Mouse (Mus musculus) telencephalon, adult 2 months (tissue): ENCODE measurements around the gene Gm15737.

Source experiments
- DNase-seq: peaks from one replicate; pipeline ENCODE4 v3.0.0-alpha.2; 2011; ENCODE audit warnings: low read depth, low spot score

The Gm15737 gene

GRCm38 (mm10) chr6:92869089-92869581, at the start of gene Gm15737:
TSS of gene Gm15737 (plus strand) at chr6:92869357.
- peak; percentile 48 for DNase-seq

- DNase-seq, result no peak
Measured at GRCm38 (mm10) chr6:92821606-92822005, 47.6 kb upstream of the Gm15737 start.

- DNase-seq, result no peak
Measured at GRCm38 (mm10) chr6:92822006-92822405, 47.2 kb upstream of the Gm15737 start.

- DNase-seq, result no peak
Measured at GRCm38 (mm10) chr6:92823991-92824390, 45.2 kb upstream of the Gm15737 start.

- DNase-seq, result no peak
Measured at GRCm38 (mm10) chr6:92826561-92826960, 42.6 kb upstream of the Gm15737 start.

DNA sequence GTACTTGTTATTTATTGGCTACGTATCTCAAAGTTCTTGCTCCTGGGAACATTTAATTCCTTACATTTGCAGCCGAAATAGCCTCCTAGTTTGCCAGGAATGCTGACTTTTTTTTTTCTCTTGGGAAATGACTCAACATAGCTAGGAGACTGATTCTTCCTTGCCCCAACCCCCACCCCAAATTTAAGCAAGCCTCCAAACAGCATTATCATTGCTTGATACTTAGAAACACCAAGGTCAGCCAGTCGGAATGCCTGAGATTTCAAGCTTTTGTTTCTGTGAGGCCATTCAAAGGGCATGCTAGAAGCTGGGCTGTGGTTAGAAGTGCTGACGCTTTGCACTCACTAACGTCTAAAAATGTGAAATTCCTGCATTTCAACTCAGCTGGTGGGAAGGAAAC, 41.8 kb upstream of the Gm15737 start:
- no peak for DNase-seq

DNA sequence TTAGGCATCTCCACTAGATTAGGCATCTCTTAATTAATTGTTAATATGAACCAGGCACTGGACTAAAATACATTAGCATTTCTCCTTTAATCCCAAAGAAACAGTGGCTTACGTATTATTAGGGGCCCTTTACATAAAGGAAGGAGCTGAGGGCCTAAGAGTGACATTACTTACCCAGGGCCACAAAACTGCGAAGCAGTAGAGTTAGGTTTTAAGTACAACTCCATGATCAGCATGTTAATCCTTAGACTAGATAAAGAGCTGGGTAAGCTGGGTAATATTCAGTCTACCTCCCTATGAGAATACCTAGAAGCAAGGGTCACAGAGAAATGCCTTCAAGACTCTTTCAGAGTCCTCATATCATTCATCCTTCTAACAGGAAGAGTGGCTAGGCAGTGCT, 40.0 kb upstream of the Gm15737 start:
- DNase-seq, result no peak

GRCm38 (mm10) chr6:92831106-92831505, 38.1 kb upstream of the Gm15737 start:
- DNase-seq, result no peak

- no peak for DNase-seq
Measured at GRCm38 (mm10) chr6:92842000-92842399, 27.2 kb upstream of the Gm15737 start.

DNA sequence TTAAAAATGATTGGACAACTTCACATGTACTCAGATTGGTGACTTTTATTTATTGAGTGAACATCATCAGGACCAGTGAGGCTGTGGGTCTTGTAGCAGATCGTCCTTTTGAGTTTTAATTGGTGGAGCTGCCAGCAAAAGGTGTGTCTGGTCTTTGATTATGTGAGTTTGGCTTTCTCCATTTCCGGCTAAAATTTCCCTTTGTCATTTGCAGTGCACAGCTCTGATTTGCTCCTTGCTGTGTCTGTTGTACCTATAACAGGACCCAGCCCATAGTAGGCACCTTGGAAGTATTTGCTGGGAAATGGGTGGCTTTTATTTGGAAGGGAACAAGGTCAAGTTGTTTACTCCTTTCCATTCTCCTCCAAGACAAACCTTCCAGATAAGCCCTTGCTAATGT, 25.7 kb upstream of the Gm15737 start:
- DNase-seq, result no peak

- peak; percentile 5 for DNase-seq
Measured at GRCm38 (mm10) chr6:92845898-92846297, 23.3 kb upstream of the Gm15737 start.

DNA sequence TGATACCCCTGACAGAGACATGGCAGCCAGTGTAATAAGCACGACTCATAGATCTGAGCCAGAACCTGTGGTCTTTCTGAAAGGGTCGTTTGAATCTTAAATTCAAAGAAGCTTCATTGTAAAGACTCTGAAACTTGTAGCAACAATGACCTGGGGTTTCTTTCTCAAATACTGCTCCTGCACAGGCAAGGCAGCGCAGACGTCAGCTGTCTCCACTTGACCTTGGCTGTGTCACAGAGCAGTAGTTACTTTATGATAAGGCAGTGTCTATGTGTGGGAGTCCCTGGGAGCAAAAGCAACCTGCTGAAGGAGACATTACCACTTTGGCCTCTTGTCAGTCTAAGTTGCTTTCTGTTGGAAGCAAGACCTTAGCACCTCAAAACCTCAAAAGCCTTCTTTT, 22.5 kb upstream of the Gm15737 start:
- DNase-seq, result no peak

GRCm38 (mm10) chr6:92849208-92849607, 19.9 kb upstream of the Gm15737 start:
- DNase-seq, result no peak

DNA sequence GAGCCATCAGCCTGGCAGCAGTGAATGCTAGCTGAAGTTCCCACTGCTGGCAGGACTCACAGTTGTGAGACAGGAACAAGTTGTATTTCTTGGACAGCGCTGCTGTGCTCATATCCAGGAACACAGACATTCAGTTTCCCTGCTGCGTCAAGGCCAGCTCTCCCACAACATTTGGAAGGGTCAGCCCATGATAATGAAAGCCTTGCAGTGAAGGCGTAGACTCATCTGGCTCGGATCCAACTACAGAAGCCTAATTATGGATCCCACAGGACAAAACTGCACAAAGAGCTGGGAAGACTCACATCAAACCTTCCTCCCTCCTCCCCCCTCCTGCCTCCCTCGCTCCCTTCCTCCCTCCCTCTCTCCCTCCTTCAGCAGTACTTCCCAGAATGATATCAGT, 18.9 kb upstream of the Gm15737 start:
- peak; percentile 64 for DNase-seq

DNA sequence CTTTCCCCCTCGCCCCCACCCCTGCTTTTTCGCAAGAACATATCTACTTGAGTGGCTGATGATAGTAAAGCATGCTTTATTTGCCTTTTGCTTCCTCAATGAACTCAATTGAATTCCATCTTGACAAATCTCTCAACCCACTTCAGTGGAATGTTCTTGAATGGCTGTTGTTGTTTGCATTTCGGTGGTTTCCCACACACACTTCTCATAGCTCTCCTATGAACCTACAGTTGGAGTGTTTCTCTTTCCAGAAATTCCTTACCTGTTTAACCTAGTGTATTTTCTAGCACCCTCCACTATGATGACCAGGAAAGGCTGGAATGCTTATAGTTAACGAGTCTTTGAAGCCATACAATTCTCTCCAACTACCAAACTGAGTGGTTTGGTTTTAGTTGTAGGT, 14.3 kb upstream of the Gm15737 start:
- no peak for DNase-seq

DNA sequence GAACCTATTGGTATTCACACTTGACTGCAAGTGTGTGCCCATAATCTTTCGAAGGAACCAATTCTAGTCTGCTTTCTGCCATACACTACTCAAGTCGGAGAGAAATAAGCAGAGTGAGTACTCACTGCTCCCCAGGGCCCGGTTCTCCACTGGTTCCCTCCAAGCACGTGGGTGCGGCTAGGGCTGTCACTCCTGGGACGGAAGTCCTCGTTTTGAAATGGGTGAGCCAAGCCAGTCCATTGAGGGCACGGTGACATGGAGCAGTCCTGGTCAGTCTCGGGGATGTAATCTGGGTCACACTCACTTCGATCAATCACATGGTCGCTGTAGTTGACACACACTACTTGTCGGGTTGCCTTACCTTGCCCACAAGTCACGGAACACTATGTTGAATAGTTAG, 11.4 kb upstream of the Gm15737 start:
- no peak for DNase-seq

GRCm38 (mm10) chr6:92858721-92859510, 10.2 kb upstream of the Gm15737 start:
- no peak for DNase-seq

DNA sequence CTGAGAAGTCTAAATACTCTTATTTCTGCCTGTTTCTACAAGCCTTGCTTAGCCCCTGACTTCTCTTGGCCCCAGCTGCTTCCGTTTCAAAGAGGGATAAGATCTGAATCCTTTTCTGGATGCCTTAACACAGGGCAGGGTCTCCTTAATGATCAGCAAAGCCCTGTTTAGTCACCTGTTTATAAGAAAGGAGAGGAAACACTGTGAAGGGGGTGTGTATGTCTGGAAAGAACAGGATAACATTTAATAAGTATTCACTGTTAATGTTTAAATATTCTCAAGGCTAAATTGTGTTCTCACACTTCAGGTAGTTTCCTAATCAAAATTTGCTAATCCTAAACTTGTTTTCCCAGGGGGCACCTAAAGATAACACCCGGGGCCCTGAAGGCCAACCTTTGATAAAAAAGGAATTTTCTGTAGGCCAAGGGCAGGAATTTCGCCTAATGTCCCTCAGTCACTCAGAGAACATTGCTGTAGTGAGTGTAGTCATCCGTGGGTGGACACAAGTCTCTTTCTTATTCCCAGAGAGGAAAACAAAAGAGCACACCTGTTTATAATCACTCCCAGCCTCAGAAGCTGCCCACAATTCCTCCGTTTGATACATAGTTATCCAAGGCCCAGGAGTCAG, 8.8 kb upstream of the Gm15737 start:
- DNase-seq, result no peak

DNA sequence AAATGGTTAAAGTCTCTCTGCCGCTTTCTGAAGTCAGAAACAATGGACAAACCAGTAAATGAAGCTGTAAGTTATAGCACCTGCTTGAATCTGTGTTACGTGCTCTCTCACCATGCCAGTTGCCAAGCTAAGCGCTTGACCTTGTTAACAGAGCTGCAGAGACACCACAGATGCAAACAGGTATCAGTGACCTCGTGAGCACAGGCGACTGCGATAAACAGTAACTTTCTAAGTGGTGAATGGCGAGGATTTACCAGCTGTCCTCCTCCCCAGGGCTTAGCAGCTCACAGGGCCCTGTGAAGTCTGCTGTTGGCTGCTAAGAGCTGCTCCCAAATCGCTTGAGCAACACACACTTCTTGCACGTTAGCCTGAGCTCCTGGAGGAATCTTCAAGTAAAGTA, 6.6 kb upstream of the Gm15737 start:
- no peak for DNase-seq

GRCm38 (mm10) chr6:92869582-92870219, 544 bp downstream of the Gm15737 start:
- DNase-seq, result no peak

DNA sequence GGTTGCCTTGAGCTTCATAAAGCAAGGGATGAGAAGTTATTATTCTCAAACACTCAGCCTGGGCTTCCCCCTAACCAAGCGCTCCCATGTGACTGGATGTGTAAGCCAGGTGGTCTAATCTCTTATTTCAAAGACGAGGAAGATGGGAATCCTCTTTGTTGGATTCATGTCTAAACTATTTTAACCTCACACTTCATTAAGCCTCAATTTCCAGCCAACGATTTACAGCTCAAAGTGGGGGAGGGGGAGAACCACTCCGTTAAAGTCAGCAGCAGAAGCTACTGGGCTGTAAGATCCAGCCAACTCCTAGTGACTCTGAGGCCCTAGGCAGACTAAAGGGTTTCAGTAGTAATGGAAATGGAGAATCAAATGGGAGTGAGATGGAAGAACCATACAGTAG, 2.7 kb downstream of the Gm15737 start:
- no peak for DNase-seq

- DNase-seq, result no peak
Measured at GRCm38 (mm10) chr6:92872766-92873165, 3.6 kb downstream of the Gm15737 start.

DNA sequence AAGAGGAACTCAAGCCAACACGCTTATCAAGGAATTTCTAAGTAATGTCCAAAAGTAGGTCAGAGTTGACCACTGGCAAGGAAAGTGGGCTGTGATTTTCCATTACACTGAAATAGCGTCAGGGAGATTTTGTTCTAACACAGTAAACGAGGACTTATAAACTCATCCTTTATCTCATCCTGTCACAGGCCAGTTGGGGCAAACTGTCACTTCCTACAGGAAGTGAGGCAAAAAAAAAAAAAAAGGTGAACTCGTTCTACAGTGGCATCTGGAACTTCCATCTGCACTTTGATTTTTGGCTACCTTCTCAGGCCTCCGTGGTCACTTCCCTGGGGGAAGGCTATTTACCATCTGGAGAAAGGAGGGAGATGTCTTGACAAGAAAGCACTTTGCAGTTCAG, 5.7 kb downstream of the Gm15737 start:
- DNase-seq, result no peak
